Mouse (Mus musculus): ENCODE data around the gene Rhbdl1.

Rhbdl1 gene

GRCm38 (mm10) chr17:25839455-25840235, 2.5 kb upstream of the Rhbdl1 start:
- peak in 1 of 2 experiments; percentile 33 for DNase-seq

- DNase-seq = no peak
These were observed 1.8 kb upstream of the Rhbdl1 start for GRCm38 (mm10) chr17:25838904-25839303.

- DNase-seq = peak; percentile 44 to 53
These were observed 438 bp upstream of the Rhbdl1 start for GRCm38 (mm10) chr17:25837533-25837932.

- peak in 1 of 2 experiments; percentile 59 for DNase-seq
These were observed 559 bp downstream of the Rhbdl1 start for GRCm38 (mm10) chr17:25836397-25837075.

- peak in 1 of 2 experiments; percentile 33 for DNase-seq
These were observed 1.3 kb downstream of the Rhbdl1 start for GRCm38 (mm10) chr17:25835816-25836215.

GRCm38 (mm10) chr17:25835301-25835700, 1.8 kb downstream of the Rhbdl1 start:
- DNase-seq = no peak

- DNase-seq = peak in 1 of 2 experiments; percentile 52
These were observed 2.4 kb downstream of the Rhbdl1 start for GRCm38 (mm10) chr17:25834595-25835222.

- peak in 1 of 2 experiments; percentile 44 for DNase-seq
These were observed 3.0 kb downstream of the Rhbdl1 start for GRCm38 (mm10) chr17:25833961-25834594.

GRCm38 (mm10) chr17:25833291-25833663, 3.8 kb downstream of the Rhbdl1 start, which contains the start of gene Stub1:
Stub1 (minus strand) TSS chr17:25833404.
- DNase-seq = peak; percentile 94 to 95

GRCm38 (mm10) chr17:25832436-25833290, 4.4 kb downstream of the Rhbdl1 start:
- peak; percentile 100 for DNase-seq

GRCm38 (mm10) chr17:25831451-25832281, 5.4 kb downstream of the Rhbdl1 start:
- peak; percentile 71 to 74 for DNase-seq

- DNase-seq = no peak
These were observed 6.2 kb downstream of the Rhbdl1 start for GRCm38 (mm10) chr17:25830806-25831431.

- DNase-seq = no peak
These were observed 6.8 kb downstream of the Rhbdl1 start for GRCm38 (mm10) chr17:25830200-25830753.

GRCm38 (mm10) chr17:25829558-25830017, 7.5 kb downstream of the Rhbdl1 start:
- DNase-seq = peak in 1 of 2 experiments; percentile 34

- peak; percentile 88 for DNase-seq
These were observed 8.2 kb downstream of the Rhbdl1 start, which contains the start of gene Jmjd8 for GRCm38 (mm10) chr17:25828712-25829557. Jmjd8 (plus strand) TSS chr17:25828867.

- peak in 1 of 2 experiments; percentile 22 for DNase-seq
These were observed 8.9 kb downstream of the Rhbdl1 start for GRCm38 (mm10) chr17:25828223-25828594.

GRCm38 (mm10) chr17:25827546-25828222, 9.4 kb downstream of the Rhbdl1 start:
- peak in 1 of 2 experiments; percentile 31 for DNase-seq

- no peak for DNase-seq
These were observed 10.1 kb downstream of the Rhbdl1 start for GRCm38 (mm10) chr17:25827011-25827410.
